Mouse (Mus musculus) left cerebral cortex, postnatal 25 days (tissue): ENCODE results near the gene Cwc27. TPM values are rescaled to one million over a fixed set of nuclear protein-coding genes. Genes with fewer than 3 reads are reported as not detected.

ENCODE experiments used
- DNase-seq, 2 experiments: peaks; one replicate each; pipeline ENCODE4 v3.0.0; 2022; ENCODE audit warnings: low spot score in 2 of 2, mixed read lengths in 1 of 2
- intact Hi-C: fragments of 180-260 bp; cut with DNase I; formaldehyde crosslinking; loops from one replicate; pipeline ENCODE4 v1.15.1; 2025
- total RNA-seq, 2 experiments: library from RNA; stranded (reverse); gene quantifications; 2 replicates each; pipeline ENCODE4 v1.2.3; 2021

Gene Cwc27
- 10 to 100 TPM; 14.1 to 16.0 TPM for total RNA-seq

DNA sequence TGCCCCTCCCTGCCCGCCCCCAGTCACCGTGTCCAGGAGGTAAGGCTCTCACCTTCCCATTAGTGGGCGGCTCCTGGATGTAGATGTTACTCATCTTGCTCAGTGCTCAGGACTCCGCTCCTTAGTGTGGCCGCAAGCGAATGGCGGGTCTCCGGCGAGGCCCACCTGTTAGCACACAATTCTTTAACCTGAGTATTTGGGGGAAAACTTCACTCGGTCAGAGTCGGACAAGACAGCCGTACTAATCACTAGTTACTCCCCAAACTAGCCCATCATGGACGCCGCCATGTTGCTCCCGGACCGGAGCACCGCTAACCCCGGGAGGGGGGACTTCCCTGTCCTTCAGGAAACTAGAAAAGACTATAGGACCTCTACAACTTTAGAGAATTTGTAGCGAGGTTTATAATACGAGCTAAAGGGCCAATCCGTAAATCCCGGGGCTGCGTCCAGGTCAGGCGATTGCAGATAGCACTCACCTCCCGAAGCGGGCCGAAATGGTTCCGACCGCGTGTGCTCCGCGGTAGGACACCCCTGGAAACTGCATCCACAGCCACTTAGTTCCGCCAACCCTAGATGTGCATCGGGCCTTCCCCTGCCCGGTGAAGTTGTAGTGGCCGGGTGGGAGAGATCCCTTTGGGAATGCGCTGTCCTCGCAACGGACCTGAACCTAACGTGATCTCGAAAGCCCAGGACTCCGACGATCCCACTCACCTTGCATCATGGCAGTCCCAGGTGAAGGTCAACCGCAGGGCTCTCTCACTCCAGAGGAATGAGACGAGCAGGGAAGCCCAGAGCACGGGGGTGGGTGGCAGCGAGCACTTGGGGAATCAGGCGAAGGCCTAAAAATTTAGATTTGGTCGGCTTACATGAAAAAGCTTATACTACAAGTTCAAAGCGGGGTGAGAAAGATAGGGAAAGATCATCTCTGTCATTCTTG lies at the start of gene Cwc27:
Gene Cwc27, minus strand, starts transcription at position 508 of the 937 bp plus-strand sequence.
- DNase-seq: peak; percentile 86 to 87
- intact Hi-C loops: loop anchor here (5.0 to 10.0 kb wide), 2 partner anchors 235 to 558 kb away; partner anchors contain the start of gene Rgs7bp

DNA sequence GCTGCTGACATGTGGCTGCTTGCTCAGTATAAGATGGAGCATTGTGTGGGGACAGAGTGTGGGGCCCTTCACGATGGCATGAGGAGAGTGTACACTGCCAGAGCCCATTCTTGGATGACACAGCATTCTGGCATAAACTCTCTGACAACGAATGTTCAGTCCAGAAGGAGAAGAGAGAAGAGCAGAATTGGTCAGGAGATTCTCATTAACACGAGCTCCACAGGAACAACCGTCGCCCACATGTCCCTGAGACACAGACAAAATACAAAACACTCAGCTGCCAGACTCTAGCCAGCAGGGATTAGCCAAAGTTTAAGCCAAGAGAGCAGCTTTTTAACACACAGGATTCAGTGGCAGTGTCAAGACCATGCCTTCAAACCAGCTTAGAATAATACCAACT lies 49.8 kb upstream of the Cwc27 start:
- intact Hi-C loops: no loop called here
- no peak for DNase-seq

DNA sequence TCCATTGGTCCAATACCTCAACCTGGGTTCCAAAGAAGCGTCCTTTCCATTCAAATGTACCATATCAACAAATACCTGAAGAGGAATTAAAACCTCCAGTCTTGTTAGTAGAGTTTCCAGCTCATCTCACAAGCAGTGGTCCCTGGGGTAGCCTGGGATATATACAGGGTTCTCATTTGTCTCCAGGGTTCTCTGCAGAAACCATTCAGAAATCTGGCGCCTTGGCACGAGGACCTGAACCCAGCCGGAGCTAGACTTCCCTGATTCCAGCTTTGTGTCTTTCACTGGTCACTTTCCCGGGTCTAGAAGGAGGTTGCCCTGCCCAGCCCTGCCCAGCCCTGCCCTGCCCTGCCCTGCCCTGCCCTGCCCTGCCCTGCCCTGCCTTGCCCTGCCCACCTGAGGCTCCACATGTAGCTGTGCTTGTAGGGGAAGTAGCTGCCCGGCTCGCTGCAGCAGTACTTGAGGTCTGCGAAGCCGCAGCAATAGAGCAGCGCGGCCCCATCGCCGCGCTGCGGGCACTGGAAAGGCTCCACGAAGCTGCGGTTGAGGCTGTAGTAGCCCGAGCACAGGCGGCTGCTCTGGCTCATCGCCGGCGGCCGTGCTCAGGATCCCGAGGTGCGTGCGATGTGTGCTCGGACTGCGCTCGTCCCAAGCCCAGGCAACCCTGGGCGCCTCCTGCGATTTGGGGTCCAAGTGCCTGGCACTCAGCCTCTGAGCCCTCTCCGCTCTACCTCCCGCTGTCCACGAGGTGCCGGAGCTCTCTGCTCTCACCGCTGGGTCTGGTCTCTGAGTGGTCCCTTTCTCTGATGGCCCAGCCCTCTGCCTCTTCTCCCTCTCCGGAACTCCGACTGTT lies 46.4 kb upstream of the Cwc27 start, which contains the start of gene Shisal2b:
Gene Shisal2b, minus strand, starts transcription at position 767 of the 853 bp plus-strand sequence.
- intact Hi-C loops: no loop called here
- DNase-seq: peak; percentile 24 to 28

DNA sequence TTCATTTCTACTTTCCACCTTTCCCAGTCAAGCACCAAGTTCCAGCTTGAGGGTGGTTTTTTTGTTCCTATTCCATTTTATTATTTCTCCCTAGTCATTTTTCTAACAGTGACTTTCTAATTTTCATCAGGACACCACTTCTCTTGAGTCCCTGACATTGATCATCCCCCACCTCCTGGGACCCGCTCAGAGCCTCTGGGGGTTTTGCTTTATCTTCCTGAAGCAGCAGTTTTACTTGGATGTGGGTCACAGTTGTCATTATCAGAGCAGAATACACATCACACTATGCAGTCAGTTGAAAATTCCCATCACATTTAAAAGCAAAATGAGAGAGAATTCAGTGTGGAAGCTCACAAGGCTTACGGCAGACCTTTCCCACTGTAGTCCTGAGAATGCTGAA lies 36.7 kb upstream of the Cwc27 start:
- no peak for DNase-seq
- intact Hi-C loops: no loop called here

DNA sequence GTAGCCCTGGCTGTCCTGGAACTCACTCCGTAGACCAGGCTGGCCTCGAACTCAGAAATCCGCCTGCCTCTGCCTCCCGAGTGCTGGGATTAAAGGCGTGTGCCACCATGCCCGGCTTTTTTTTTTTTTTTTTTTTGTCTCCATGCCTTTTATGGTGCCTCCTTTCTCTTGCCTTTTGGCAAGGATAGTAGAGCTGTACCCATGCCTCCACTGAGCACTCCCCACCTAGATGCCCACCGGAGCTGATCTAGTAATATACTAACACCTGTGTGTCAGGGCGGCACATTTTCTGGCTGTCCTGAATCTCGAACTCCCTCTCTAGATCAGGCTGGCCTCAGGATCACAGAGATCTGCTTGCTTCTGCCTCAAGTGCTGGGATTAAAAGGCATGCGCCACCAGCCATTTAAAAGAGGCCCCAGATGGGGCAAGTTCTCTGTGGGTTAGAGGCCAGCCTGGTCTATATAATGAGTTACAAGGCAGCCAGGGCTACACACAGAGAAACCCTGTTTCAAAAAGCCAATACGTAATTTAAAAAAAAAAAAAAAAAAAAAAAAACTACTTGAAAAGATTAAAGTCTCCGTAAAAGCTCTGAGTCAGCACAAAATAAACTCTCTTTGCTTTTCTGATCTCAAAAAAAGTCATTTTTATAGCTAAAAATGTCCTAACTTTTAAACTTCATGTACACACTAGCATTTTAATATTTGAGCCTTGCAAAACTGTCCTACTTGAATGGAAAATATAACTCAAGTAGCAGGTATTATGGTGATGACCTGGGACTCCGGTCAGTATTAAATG lies 26.6 kb upstream of the Cwc27 start:
- DNase-seq: no peak
- intact Hi-C loops: no loop called here

DNA sequence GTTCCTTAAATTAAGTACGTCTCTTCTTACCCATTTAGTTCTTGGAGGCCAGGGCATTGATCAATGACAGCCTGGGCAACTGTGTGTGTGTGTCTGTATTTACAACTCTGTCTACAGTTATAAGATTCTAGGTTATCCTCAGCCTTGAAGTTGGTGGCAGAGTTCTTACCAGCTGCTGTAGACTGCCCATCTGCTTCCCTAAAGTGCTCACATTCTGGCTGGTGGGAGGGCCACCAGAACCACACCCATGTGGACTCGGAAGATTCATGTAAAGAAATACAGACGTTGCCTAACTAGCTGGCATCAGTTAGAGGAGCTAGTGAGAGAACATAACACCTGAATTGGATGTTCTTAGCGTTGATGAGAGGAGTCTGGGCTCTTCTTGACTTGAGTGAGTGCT lies 25.0 kb upstream of the Cwc27 start:
- intact Hi-C loops: no loop called here
- DNase-seq: peak in 1 of 2 experiments; percentile 14

DNA sequence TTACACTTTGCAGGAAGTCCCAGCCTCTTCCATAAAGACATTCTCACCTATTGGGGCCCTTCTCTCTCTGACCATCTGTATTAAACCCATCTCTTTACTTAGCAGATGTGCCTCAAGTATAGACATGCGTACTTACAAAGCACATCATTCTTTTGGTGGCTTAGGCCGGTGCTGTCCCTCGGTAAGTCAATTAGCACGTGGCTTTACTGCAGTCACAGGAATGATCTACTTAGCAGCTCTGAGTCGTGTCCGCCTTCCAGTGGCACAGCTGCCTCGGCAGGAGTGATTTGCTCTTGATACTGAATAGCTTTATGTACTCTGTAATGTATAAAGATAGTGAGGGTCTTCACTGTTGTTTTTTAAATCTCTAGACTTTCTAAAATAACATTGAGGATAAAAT lies 20.7 kb upstream of the Cwc27 start:
- intact Hi-C loops: no loop called here
- DNase-seq: no peak

DNA sequence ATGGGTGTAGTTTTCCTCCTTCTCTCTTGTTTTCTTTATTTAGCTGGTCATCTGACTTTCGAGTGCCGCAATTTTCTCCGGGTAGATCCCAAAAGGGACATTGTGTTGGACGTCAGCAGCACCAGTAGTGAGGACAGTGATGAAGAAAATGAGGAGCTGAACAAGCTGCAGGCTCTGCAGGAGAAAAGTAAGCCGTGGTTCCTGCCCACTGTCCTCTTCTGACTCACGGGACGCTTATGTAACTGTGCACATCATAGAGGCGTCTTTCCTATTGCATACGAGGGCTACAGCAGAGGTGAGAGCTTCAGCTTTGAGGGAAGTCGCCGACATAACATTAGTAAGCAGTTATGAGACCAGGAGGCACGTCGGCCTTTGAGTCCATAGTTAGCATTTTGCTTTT lies 15.9 kb upstream of the Cwc27 start:
- DNase-seq: peak in 1 of 2 experiments; percentile 61
- intact Hi-C loops: no loop called here

DNA sequence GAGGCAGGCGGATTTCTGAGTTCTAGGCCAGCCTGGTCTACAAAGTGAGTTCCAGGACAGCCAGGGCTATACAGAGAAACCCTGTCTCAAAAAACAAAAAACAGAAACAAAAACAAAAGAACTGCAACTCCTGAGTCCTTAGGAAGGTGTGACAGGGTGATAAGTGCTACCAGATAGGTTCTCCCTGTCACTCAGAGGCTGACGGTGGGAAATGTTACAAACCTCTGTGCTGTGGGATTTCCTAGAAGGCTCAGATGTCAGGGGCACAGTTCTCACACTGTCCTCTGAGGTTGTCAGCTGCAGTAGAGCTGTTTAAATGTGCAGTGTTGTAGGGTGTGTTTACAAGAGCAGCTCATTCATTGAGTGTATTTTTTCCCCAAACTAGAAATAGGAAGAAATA lies 8.5 kb upstream of the Cwc27 start:
- DNase-seq: no peak
- intact Hi-C loops: no loop called here

DNA sequence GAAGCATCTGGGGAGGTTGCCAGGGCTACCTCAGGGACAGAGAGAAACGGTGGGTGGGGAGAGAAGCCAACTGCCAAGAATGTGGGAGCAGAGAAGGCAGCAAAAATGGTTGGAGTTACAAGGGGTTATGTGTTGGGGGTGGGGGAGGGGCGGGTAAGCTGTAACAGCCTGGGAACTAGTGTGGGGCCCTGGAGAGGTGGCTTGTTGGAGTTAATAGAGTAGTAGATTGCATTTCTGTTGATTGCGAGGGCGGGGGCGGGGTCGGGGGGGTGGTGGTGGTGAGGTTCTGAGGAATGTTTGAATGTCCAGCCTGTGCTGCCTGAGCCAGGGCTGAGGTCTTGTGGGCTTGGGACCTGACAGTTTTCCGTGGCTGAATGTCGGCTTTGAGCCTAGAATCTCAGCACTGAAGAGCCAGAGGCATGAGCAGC lies 5.5 kb upstream of the Cwc27 start:
- intact Hi-C loops: no loop called here
- no peak for DNase-seq

DNA sequence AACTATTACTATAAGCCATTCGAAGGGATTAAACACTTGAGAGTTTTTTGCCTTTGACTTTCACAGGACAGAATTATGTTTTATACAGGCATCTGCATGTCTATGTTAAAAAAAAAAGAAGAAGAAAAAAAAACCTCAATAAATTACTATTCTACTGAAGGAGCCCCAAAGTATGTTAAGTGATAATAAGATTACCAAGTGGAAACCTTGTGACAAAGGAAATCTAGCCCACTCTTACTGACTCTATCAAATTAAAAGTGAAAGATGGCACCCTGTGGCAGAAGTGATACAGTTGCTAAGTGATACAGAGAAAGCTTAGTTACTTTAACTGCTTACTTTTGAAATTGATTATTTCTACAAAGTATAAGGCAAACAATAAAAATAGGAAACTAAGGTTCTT lies 5.0 kb upstream of the Cwc27 start:
- intact Hi-C loops: no loop called here
- DNase-seq: no peak

DNA sequence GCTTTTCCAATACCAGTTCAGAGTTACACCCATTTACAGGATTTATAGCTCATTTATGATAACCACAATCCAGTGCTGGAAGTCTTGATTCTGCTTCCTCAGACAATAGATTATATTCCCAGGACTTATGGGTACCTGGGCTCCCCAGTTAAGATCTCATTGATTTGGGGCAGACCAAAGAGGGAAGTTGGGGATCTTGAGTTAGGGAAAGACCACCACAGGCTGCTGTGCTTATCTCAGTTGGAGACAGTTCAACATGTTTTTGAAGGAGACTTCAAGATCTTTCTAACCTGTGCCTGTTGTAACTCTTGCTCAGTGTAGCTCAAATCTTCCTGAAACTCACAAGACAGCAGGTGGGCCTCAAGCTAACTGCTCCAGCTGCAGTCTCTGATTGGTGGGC lies 4.2 kb upstream of the Cwc27 start:
- intact Hi-C loops: no loop called here
- DNase-seq: no peak

DNA sequence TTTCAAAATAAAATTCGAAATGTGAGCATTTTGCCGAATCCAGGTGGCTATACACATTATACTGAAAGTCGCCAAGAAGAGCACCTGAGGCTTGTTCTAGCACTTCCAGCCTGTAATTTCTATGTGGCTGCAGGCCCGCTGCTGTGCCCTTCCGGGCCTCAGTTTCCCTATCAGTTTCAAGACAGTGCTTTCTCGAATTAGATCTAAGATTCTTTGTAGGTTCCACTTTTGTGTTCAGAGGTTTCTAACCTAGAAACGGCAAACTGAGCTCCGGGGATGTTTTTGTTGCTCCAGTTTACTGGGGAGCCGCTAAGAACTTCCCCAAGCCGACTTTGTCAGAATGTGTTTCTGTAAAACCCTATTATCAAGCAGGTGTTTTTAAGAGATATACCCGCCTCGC lies 754 bp upstream of the Cwc27 start:
- intact Hi-C loops: loop anchor here (5.0 to 10.0 kb wide), 2 partner anchors 235 to 557 kb away; partner anchors contain the start of gene Rgs7bp

DNA sequence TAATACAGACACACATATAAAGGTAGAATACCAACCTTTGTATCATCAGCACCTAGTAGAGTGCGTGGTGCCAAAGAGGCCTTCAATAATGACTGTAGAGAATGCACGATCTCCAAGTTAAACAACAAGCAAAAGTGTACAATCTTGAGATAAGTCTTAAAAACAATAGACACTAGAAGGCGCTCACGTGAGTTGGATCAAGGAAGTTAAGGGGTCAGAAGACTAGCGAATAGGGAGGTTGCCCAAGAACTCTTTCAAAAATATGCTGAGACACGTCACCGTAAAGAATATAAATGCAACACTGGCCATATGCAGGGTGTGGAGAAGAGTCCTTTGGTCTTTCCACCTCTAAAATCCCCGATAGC lies 690 bp downstream of the Cwc27 start:
- intact Hi-C loops: loop anchor here (5.0 to 10.0 kb wide), 2 partner anchors 236 to 559 kb away; partner anchors contain the start of gene Rgs7bp
- DNase-seq: peak in 1 of 2 experiments; percentile 8

More for the DNA sequence above, 754 bp upstream of the Cwc27 start:
- DNase-seq: peak in 1 of 2 experiments; percentile 11

DNA sequence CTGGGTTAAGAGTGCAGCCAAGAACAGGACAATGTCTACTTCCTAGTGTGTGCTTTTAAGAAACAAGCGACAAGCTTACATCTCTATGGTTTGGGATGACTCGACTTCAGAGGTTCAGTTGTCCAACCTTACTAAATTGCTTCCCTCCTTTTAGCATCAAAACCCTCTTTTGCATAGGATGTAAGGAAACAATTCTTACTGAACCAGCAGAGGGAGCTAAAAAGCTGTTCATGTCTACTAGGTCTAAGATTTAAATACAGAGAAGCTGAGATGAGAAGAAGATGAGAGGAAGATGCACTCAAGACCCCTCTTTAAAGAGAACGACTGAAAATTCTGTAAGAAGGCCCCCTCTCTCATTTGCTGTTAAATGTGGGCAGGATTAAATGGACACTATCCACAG lies 11.3 kb downstream of the Cwc27 start:
- DNase-seq: peak in 1 of 2 experiments; percentile 68
- intact Hi-C loops: loop anchor here (1.0 to 10.0 kb wide), 2 partner anchors 135 to 419 kb away; no protein-coding TSS in a partner anchor

DNA sequence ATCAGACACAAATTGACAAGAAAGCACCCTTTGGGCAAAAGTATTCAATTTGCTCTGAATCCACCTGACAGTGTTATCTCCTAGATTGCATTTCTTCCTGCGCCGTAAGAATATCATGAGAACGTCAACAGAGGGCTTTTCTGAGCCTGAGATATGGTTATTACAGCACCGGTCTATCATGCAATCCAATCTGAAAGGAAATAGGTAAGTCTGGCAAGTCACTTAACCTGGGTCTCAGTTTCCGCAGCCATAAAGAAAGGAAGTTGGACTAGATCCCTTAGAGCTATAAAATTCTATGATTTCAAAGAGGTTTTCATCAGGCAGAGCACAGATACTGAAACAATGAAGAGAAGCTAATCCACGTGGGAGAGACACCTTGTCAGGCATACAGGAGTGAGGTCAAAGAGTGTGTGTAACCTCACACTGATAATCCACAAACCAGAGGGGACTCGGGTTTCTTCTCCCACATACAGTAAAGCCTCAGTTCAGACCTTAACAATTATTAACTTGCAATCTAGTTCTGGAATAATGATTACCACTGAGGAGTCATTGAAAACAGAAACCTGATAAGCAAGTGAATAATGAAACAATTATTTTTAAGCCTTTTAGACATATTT lies 17.3 kb downstream of the Cwc27 start:
- no peak for DNase-seq
- intact Hi-C loops: loop anchor here (10.0 kb wide), 1 partner anchor 425 kb away; no protein-coding TSS in a partner anchor

DNA sequence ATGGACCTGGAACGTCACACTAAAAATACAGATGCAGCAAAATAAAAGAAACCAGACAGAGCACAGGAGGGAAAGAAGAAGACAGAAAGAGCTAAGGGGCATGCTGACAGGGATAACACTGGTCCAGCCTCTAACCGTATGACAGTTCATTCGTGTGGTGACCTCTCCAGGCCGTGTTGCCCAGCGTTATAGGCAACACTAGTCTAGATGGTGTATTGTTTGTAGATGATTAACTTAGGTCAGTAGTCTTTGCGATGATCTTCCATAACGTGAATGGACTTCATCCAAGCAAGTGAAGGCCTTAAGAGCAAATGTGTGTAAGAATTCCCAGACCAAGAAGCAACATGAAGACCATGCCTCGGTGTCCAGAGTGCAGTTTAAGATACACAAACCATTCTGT lies 17.9 kb downstream of the Cwc27 start:
- DNase-seq: no peak
- intact Hi-C loops: no loop called here

DNA sequence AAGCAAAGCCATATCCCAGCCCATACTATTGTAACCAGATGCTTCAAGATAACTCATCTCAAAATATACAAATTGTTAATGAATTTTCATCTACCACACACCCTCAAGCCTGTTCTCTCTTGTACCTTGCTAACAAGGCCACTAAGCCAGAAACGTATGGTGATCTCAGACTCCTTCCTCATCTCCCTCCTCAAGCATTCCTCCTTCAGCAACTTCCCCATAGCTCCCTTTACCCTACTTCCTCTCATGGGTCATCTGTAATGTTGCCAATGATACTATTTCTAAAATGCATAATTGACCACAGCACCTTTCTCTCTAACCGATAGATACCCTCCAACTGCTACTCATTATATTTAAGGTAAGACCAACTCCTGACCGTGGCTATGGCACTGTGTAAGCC lies 22.5 kb downstream of the Cwc27 start:
- intact Hi-C loops: no loop called here
- DNase-seq: no peak

DNA sequence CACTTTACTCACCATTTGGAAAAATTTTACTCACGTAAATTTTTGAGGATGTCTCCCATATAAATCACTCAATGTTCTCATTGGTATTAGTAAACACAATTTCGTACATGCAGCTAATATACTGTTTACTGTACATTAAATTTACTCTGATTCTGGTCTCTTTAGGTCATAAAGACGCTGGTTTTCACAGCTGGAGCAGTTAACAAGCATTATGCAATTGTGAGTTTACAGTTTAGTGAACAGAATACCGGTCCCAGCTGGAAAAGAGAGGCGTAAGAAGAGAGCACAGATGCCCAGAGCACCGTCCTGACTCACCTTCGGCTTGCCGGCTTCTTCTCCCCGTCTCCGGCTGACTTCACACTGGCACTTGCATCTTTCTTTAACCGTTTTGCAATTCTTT lies 24.8 kb downstream of the Cwc27 start, which contains the start of gene Srek1ip1:
Gene Srek1ip1, plus strand, starts transcription at position 301 of the 400 bp plus-strand sequence.
- intact Hi-C loops: no loop called here
- no peak for DNase-seq
